Mouse (Mus musculus) embryo, embryonic 11.5 days (tissue): ENCODE data around the gene Gltp.
A peak's percentile ranks its signal among the peaks of the same experiment; 100 is the strongest.

Experiments used
- DNase-seq: peaks from one replicate; pipeline ENCODE4 v3.0.0-alpha.2; 2012; ENCODE audit warnings: low read depth, low spot score

Gene Gltp

DNA sequence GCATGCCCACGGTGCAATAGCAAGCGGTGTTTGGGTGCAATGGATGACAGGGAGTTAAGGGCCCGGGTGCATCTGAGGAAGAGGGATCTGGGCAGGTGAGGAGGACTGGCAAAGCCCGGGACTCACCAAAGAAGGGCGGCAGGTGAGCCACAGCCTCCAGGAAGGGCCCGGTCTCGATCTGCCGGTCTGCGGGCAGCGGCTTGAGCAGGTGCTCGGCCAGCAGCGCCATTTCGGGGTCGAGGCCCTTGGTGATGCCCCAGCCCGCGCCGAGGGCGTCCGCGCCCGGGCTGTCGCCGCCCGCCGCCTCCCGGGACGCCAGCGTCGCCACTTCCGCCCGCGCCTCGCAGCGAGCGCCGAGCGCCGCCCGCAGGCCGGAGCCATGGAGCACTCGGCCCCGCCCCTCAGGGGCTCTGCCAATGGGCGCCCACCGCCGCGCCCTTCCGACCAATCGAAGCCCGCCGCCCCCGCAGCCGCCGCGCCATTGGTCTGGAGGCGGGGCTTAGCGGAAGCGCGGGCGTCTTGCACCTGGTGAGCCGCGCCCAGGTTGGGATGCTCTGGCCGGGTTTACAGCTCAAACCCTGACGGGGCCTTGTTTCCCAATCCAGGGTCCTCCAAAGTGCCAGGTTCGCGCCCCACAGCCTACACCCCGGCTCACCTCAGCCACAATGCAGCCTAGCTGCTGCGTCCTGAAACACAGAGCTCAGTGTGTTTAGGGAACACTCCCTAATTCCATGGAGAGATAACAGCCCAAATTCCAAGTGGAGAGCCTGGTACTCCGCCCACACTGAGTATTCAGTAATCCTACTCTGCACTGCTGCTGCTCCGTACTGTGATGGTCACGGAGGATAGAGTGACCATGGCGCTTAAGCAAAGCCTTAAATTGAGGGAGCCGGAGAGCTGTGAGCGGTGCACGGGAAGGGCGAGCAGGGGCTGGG lies at the start of gene Gltp:
Gltp (minus strand) TSS at position 352 of the 935 bp plus-strand sequence.
- DNase-seq: peak; percentile 84

DNA sequence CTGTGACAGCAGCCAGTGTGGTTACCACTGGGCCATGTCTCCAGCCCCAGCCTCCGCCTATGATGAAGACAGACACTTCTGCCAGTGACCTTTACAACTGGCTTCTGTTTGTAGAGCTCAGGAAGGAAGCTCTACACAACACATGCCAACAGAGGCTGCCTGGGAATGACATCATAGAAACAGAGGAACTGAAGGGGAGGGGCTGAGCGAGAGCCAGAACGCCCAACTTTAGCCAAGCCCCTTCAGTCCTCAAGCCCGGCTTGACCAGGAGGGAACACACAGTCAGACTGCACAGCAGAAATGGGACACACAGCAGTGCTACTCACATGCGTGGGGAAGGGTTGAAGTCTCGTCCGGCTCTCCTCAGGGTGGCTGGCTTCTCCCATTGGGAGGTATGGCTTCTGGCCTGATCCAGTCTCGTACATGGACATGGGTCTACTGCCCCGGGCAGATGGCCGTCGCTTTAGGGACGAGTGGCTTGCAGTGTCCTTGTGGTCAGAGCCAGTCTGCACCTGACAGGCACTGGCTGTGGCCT lies 48.0 kb upstream of the Gltp start:
- DNase-seq: no peak

DNA sequence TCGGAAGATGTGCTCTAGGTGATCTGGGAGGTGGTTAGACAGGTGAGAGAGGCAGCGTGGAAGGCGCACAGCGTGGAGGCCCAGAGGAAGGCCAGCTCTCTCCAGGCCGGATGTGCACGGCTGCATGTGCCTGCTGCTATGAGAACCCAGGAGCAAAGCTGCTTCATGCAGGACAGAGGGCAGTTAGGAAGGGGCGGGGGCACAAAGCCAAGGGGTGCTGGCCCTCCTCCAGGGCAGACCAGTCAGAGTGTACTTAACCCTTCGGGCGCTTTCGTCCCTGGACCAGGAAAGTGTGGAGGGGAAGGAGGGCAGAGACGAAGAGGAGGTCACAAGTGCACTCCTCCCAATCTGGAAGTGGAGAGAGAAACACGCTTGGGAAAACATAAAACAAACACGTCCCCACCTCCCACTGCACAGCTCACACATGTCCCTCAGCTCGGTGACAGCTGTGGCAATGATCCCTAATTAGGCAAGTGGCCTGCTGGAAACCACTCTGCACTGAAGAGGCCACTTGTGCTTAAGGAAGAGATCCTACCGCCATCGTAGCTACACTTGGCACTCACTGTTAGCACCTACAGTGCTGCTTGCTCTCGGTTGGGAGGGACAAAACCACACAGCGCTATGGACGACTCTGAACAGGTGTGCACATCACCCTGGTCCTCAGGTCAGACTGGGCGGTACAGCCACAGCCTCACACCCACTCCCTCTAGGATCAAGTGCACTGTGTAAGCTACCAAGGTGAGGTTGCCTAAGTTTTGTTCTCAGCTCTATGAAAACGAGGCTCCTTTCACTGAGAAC lies 46.5 kb upstream of the Gltp start:
- DNase-seq: no peak

DNA sequence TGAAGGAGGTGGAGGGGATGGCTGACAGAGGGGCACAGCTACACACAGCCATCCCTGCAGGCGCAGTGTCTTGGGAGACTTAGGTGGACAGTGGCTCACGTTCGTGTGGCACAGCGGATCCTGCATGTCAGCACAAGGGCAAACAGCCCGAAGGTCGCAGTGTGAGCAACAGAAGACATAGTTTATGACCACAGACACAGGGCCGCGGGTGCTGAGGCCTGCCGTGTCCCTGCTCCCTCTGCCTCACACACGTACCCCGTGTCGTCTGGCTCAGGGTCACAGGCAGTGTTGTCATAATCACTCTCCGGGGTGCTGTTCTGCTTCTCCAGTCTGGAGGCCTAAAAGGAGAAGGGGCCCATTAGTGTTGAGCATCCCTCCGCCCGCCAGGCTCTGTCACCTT lies 42.8 kb upstream of the Gltp start:
- no peak for DNase-seq

DNA sequence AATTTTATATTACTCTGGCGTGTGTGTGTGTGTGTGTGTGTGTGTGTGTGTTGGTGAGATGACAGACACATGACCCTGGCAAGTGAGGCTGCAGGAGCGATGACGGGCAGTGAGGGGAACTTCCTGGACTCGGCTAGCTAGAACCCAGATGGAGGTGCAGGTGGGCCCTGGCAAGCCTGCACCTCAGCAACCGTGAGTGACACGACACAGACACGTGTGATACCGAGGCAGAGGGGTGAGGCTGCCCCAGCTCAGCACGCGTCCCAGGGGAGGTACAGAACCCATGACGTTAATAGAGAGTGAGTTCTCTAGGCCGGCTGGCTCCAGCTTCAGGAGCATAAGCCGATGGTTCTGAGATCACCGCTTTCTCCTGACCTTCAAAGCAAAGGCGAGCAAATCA lies 41.2 kb upstream of the Gltp start:
- no peak for DNase-seq

DNA sequence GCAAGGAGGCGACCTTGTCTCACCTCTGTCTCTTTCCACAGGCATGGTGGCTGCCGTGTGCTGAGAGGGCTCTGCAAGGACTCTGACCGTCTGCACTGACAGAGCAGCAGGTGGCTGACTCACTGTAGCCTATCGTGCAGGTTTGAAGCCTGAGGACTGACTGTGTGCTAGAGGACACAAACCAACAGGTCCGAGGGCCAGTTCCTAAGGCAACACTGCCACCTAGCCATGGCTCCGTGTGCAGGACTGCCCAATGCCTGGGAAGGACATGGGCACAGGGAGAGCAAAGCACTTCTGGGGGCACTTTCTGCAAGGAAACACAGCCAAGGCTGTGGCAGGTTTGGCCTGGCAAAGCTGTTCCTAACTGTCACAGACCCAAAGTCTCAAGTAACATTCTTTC lies 40.7 kb upstream of the Gltp start:
- DNase-seq: no peak

DNA sequence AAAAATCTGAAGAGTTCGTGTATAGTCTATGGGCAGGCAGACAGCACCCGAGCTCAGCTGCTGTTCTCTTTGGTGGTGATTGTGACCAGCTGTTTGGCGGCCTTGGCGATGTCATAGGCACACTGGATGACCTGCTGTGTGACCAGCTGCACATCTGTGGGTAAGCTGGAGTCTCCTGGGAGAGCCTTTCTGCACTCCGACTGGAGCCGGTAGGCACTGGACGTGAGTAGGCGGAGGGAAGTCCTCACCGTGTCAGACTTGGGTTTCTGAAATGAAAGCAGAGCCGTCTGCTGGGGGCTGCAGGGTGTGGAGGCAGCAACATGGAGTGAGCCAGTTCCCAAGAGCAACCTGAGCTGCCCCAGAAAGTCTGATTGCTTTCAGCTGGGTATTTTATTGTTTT lies 39.3 kb upstream of the Gltp start:
- peak; percentile 9 for DNase-seq

DNA sequence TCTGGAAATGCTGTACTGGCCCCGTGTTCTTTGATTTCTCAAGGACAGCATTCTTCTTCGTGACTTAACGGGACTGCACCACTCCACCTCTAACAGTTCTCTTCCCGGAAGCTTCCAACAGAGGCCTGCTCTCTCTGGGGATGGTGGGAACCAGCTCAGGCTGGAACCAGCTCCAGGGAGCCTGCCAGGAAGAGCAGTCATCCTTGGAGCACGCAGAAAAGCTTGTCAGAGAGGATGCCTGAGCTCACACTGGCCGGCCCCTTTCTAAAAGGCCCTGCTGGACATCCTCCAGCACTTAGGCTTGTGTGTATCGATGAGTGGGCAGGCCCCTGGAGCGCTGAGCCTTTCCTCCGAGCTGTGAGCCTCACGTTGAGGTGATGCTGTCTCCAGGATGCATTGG lies 37.4 kb upstream of the Gltp start:
- no peak for DNase-seq

DNA sequence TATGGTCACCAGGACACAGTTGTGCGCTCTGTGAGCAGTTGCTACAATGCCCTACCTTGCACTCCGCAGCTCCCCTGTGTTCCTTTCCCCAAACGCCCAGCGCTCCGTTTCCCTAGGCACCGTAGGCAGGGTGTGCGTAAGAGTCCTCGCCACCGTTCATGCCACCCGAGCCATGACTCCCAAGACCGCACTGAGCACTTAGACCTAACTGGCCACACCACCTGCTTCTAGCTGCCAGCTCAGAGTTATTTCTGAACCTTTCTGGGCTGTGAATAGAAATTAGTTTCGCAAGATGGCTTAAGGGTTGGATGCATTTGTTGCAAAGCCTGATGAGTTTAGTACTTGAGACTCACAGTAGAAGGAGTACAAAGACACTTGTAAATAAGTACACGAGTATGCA lies 32.1 kb upstream of the Gltp start:
- DNase-seq: no peak

DNA sequence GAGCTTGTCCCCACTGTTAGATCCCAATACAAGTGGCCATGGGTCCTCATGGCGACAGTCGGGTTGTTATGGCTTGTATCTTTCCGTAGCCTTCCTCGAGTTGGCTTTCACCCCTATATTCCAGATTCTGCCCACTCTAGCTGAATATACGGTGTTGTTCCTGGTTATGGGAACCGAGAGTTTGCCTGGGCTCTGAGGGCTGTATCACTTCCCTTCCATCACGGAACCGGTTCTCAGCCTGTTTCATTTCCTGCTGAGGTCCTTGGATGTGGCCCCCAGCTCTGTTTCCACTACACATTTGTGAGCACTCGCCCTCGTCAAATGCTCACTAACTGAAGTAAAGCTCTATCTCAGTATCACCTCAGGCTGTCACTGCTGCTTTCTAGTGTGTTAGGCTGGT lies 31.2 kb upstream of the Gltp start:
- no peak for DNase-seq

DNA sequence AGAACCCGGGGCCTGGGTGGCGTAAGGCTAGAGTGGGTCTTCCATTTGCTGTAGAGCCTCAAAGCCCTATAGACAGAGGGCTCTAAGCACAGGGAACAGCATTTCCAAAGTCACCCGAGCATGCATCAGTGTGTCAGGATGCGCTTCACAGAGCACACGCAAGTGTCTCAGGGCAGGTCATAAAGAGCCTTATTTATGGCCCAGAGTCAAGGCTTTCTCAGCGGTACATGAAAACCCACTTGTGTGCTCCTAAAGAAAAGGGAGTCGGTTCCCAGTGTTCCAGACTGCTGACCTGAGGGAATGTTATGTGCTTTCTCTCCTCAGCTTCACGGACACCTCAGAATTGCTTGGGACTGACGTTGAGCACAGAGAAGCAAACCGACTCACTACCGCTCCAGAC lies 30.0 kb upstream of the Gltp start:
- DNase-seq: no peak

DNA sequence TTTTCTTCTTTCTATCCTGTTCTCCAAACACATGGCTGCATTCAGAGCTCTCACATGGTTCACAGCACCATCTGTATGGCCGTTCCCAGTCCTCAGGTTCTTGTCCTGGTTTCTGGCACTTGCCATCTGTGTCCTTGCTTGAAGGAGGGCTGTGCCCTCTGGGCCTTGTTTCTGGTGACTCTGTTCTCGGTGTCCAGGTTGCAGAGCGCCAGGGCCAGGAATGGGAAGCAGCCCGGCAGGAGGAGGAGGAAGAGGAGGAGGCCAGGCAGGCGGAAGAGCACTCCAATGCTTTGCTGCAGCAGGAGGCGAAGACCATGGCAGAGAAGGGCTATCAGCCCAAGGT lies 29.1 kb upstream of the Gltp start:
- DNase-seq: no peak

DNA sequence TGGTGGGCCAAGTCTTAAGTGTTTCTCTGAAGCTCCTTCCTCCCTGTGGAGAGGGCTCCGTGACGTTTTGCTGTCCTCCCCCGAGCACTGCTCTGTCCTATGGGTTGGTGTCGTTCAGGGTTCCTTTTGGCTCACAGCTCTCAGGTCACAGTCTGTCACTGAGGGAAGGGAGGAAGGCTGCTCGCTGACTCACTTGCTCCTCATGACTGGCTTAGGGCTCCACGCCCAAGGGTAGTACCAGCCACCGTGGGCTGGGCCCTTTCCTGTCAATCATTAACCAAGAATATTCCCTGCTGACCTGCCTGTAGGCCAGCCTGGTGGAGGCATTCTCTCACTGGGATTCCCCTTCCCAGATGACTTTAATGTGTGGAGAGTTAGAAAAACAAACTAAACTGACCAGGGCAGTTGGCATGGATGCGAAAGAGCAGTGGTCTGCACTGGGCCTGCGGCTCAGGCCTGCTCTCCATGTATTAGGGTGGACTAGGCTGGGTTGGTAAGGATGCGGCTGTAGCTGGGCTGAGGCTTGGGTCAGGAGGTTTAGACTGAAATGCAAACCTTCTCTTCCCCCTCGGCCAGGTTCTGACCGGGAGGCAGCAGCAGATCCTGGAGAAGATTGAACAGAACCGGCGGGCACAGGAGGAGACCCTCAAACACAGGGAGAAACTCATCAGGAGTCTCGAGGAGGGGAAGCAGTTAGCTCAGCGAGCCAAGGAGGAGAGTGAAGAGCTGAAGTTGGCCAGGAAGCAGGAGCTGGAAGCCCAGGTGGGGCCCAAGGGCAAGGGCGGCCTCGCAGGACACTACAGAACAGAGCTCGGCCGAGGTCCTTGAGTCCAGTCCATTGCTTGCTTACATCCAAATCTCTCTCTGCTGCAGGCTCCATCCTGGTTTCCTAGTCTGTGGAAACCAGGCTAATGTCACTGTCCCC lies 28.5 kb upstream of the Gltp start:
- no peak for DNase-seq

DNA sequence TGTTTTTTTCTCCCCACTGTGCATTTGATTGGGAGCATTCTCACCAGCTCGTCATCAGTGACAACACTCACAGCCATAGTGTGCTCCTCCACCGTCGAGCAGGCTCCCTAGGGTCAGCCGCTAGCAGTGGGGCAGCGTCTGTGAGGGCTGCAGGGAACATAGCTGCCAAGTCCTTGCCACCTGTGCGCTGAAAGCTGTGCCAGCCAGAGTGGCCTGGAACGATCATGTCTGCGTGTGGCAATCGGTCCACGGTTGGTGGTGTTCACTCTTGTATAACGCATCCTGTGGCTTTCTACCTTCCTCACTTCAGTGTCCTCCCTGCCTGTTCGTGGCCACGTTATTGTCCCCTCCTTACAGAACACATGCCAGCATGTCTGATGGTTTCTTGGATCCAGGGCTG lies 27.7 kb upstream of the Gltp start:
- no peak for DNase-seq

DNA sequence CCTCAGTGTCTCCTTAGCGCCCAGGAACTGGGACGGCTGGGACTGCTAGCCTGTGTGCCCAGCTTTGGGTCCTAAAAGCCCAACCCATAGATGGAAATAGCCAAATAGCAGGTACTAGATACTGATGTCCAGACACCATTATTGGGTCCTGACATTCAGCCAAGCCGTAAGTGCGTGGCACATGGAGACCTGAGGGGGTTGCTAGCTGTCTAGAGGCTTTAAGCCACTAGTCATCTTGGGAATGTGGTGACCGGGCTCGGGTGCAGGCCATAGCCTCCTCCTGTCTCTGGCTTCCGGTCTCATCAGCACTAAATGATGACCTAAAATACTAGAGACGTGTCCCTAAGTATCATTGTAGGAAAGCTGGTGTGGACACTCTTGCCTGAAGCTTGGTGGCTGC lies 27.2 kb upstream of the Gltp start:
- DNase-seq: no peak

DNA sequence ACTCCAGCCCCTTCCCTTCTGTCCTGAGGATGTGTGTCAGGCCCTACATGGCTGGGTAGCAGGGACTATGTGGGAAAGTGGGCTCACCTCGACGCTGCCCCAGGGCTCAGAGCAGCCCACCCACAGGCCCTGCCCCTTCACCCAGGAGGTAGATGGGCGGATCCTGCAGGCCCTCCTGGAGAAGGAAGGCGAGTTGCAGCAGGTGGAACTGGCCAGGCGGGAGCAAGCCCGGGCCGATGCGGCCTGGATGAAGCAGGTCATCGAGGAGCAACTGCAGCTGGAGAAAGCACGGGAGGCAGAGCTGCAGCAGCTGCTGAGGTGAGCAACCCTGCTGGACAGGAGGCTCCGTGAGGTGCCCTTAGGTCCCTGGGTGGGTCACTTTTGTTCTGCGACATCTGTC lies 26.5 kb upstream of the Gltp start:
- no peak for DNase-seq

DNA sequence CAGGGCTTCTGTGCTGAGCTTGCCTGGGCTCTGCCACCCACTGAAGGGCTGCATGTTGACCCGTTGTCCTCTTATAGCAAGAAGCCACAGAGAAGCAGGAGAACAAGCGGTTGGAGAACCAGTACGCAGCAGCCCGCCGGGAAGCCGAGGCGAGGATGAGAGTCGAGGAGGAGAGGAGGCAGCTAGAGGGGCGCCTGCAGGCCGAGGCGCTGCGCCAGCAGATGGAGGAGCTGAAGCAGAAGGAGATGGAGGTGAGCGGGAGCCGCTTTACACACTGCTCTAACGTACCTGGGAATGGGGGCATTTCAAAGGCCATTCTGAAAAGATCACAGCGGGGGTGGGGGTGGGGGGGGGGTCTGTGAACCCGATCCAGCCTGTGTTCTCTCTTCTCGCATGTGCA lies 23.8 kb upstream of the Gltp start:
- DNase-seq: no peak

DNA sequence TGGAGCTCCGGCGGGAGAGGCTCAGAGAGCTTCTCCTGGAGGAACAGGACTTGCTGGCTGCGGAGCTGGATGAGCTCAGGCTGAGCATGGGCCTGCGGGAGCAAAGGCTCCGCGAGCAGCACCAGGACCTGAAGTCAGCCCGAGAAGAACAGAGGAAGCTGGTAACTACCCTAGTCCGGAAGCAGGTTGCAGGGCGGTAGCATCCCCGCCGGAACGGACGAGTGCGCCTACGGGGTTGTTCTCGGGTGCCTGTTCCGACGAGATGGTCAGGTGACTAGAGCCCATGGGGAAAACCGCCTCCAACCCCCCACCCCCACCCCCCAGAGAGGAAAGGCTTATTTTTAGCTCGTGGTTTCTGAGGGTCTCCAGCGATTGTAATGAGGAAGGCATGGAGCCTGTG lies 18.6 kb upstream of the Gltp start:
- no peak for DNase-seq

DNA sequence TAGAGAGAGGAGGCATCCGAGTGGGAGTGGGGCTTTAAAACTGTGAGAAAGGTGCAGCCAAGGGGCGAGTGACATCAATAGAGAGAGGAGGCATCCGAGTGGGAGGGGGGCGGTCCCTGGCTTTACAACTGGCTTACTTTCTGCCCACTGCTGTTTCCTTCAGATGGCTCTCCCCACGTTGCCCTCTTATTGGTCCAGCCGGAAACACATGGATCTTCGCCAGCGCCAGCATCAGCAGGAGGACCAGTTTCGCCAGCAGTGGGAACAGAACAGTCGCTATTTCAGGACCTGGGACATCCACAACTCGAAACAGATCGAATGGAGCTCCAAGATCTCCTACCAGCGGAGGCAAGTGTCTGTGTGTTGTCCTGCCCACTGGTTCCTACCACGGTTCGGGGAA lies 17.7 kb upstream of the Gltp start:
- no peak for DNase-seq

DNA sequence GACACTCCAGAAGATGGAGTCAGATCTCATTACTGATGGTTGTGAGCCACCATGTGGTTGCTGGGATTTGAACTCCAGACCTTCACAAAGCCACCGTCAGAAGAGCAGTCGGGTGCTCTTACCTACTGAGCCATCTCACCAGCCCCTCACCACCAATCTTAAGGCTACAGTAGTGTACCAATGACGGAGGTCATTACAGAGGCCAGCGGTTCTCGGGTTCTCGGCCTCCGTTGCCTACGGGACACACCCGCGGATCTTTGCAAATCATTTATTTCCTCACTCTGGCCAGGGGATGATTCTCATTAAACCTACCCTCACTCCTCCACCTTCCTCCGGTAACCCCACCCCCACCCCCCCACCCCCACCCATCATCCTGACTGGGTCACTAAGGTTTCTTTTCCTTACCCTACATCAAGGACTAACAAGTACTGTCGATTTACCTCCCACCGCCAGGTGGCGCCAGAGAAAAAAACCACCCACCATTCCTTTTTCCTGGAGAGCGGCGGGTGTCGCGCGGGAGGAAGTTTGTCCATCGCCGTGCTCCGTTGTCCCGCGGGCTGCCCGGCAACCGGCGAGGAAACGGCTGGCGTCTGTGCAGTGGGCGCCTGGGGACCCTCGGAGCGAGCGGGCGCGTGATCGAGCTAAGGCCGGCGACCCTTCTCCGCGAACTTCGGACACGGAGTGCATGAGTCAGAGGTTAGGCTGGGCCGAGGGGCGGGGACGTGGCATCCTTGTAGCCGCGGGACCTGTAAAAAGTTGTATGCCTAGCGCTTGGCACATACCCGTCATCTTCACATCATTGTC lies 16.7 kb upstream of the Gltp start, which contains the start of gene Tchp:
Tchp (plus strand) TSS at position 496 of the 804 bp plus-strand sequence.
- peak; percentile 93 for DNase-seq
